Mouse (Mus musculus): ENCODE results near the gene Gng2. TPM values are rescaled to one million over a fixed set of nuclear protein-coding genes. Genes with fewer than 3 reads are reported as not detected.
"Not testable (repeated sequence)": the region's sequence is repeated elsewhere in the genome, so short reads cannot be mapped to it uniquely, and the experiment has no call there.

Gene Gng2
- total RNA-seq, 2 experiments from 2014 or later = 15.8 to 16.7 TPM

DNA sequence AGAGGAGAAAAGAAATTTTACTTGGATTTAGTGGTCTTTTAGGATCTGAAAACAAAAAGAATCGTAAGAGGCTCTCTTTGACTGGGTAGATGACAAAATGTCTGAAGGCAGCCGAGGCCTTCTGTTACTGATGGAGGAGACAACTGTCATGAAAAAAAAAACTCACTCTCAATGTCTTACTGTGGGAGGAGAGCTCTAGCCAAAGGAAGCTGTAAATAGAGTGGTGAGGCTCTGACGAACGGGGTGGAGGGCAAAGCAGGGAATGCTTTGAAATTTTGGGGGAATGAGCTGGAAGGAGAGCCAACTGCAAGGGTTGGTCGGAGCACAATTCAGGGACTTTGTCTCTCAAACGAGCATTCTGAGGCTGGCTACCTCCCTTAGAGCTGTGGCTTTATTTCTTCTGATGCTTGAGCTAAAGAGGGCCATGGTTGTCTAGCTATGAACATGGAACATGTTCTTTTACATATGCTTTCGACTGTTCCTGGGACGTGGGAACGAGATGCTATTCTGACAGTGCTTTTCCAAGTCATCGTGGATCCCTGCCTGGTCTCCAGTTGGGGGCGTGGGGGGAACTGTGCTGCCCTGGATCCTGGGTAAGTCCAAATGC lies 103.1 kb downstream of the Gng2 start:
- intact Hi-C loops (cut with DNase I) = no loop called here
- DNase-seq (ENCODE audit: low spot score) = no peak

DNA sequence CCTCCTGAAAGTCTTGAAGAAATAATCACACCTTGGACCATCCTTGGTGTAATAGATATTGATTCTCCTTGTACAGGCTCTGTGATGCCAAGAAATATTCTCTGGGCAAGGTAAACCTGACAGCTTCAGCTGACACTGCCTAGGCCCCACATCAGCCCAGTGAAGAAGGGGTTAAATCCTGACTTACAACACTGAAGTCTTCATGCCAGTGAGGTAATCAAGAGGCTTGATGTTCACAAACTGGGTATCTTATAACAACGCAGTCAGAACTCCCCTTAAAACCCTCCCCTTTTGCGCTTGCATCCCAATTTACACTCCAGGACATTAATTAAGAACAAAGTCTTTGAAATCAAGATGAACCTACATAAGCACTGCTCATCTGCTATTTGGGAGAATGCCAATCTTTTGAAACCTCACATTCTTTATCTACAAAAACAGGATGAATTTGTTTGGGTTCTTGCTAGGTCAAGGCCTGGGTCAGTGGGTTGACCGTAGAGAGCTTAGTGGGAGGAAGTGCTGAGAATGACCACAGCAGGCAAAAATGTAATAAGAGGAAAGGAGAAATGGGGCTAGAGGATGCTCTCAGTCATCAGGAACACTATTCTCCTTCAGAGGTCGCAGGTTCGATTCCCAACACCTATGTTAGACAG lies 110.0 kb downstream of the Gng2 start:
- no peak for DNase-seq (ENCODE audit: low spot score)
- intact Hi-C loops (cut with DNase I) = no loop called here

DNA sequence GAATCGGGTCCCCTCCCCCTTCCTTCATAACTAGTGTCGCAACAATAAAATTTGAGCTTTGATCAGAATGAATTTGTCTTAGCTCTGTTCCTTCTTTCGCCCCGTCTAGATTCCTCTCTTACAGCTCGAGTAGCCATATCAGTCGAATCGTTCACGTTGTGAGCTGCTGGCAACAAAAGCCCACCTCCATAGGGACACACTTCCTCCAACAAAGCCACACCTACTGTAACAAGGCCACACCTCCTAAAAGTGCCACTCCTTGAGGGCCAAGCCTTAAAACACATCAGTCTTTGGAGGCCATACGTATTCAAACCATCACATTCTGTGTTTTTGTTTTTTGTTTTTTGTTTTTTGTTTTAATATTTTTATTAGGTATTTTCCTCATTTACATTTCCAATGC lies 112.3 kb downstream of the Gng2 start:
- DNase-seq (ENCODE audit: low spot score); intact Hi-C loops (cut with DNase I): not testable (repeated sequence)

DNA sequence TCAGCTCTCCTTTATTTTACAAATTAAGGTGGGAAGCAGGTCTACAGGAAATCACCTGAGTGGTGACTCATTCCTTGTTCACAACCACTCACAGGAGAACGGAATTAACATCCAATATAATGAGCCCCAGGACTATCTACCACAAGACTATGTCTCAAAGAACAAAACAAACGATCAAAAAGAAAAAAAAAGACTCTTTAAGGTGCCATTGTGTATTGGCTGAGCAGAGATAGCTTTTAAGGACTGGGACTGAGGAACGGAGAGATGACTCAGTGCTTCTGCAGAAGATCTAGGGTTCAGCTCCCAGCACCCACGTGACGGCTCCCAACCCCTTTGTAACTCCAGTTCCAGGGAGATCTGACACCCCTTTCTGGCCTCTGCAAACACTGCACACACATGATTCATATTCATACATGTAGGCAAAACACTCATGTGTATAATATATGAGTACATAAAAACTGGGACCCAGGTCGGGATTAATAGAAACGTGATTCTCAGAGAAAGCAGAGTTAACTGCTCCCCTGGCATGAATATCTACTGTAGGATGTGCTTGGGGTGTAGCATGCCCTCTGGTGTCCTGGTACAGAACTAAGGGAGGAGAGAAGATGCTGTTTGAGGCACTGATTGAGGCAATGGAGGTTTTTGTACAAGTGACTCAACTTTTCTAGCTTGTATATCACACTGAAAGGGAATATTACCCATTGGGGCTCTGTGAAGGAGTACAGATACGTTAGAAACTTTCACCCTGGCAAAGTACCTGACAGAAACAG lies 115.9 kb downstream of the Gng2 start:
- intact Hi-C loops (cut with DNase I) = no loop called here
- DNase-seq (ENCODE audit: low spot score) = no peak

DNA sequence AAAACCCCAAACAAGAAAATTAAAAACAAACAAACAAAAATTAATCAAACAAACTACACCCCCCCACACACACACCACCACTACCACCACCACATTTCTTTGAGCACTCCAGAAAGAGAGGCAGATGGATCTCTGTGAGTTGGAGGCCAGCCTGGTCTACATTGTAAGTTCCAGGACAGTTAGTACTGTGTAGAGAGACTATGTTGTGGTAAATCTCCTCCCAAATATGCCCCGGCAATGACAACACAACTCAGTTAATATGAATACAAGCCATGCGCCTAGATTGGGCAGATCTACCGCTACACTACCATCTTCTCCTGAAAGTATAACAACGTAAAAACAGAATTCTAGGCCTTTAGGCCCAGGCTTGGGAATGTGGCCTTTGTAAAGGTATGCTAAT lies 117.1 kb downstream of the Gng2 start:
- intact Hi-C loops (cut with DNase I) = no loop called here
- no peak for DNase-seq (ENCODE audit: low spot score)

DNA sequence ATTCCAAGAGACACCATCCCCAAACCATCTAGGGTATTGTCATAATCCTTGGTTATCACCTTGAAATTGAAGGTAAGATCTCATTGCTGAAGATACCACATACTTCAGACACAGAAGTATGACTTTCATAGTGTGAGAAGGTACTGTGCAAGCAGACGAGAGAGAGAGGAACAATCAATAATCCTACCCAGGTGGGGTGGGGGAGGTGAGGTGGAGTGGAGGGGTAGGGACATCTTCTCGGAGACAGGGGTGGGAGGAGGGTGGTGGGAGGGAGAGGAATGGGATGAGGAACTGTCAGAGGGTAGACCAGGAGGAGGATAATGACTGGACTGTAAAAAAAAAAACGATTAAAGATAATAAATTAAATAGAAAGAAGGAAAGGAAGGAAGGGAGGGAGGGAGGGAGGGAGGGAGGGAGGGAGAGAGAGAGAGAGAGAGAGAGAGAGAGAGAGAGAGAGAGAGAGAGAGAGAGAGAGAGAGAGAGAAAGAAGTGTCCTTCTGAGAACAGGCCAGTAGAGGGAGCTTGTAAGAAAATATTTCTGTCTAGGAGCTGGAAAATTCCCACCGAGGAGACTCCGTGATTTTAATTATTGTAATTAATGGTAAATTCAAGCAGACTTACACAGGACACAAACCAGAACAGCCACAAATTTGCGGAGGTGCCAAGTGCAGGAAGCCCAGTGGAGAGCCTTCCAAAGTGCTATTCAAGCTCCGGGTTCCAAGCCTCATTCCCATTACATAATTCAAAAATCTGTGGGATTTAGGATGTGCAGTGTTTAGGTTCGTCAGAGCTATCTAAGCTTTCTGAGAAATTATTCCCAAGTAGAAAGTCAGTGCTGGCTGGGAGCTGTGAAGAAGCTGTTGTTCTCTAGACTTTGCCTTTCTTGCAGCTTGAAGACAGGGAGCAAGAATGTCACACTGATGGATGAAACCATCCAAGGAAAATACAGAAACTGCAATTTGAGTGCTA lies 118.3 kb downstream of the Gng2 start:
- intact Hi-C loops (cut with DNase I) = loop anchor here (2.0 to 5.0 kb wide), 2 partner anchors 118 to 208 kb away; partner anchors contain the start of gene Gng2
- DNase-seq (ENCODE audit: low spot score) = no peak

DNA sequence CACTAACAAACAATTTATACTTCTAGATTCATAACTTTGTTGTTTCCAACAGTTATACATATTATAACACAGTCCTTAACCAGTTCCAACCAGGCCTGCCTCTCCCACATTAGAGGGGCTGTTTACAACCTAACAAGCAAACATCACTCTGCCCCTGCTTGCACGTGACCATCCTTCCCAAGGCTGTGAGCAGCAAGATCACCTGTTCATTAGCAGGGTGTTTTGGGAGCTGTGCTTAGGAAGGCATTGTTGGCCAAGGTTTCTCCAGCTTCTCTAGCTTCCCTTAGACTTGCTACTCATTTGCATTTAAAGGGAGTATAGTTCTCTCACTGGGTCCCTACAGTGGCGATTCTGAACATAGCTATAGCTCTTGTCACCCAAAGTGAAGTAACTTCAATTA lies 119.1 kb downstream of the Gng2 start:
- DNase-seq (ENCODE audit: low spot score) = no peak
- intact Hi-C loops (cut with DNase I) = loop anchor here (2.0 to 5.0 kb wide), 2 partner anchors 119 to 209 kb away; partner anchors contain the start of gene Gng2

DNA sequence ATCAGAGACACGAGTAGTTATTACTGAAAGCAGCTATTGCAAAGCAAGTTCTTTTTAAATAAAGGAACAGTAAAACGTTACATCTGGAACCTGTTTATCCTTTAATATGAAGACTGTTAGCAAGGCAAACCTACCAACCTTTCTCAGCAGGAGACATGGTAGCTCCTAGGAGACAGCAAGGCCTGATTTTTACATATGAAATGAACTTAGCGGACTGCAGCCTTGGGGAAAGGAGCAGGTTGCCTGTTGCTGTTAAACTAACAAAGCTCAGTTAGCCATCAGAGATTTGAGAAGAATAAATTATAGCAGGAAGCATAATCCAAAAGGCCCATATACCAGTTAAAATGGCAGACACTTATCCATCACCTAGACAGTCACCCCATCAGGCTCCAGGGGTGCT lies 124.0 kb downstream of the Gng2 start:
- DNase-seq (ENCODE audit: low spot score) = no peak
- intact Hi-C loops (cut with DNase I) = no loop called here

DNA sequence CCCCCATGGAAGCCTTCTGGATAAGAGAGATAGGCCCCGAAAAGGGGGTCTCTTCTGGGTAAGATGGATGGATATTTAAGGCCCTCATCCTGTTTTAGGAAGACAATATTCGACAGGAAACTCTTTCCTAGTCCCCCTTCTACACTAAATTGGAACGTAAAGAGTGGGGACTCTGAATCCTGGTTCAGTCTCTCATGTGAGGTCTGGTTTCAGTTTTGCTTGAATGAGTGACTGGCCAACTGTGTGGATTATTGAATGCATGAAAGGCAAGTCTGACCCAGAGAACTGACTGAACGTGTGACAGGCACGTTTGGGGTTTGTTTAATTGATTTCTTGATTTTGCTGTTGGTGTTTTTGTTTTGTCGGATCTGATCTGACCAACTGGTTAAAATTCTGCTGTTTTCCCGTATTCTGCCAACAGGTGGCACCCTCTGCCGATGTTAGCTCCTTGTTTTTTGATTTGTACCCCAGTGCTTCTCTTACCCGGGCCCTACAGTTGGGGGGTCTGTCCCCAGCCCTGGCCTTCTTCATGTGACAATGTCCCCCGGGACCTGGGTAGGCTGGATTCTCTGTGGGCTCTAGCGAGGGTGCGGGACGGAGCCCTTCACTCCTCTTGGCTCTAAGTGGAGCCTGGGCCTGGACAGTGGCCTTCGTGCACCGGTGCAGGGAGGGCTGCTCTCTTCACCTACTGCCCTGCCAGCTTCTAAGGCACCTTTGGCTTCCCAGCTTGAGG lies 137.7 kb downstream of the Gng2 start:
- DNase-seq (ENCODE audit: low spot score) = peak; percentile 2
- intact Hi-C loops (cut with DNase I) = loop anchor here (1.0 to 5.0 kb wide), 3 partner anchors 133 to 419 kb away; no protein-coding TSS in a partner anchor

DNA sequence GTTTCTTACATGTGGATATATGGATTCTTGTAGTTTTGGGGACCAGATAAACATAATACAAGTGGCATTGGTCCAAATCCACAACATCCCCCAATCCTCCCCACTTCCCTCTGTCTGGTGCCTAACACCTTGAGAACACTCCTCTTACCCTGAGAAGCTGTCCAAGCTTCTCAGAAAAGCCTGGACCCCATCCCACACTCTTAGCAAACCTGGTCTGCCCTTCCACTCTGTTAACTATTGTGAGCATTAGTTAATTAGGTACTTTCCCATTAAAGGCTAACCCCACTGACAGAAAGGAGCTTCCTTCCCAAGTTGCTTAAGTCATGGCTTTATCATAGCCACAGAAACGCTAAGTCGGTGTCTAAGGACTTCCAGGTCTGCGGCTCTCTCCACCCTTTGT lies 141.1 kb downstream of the Gng2 start:
- DNase-seq (ENCODE audit: low spot score) = no peak
- intact Hi-C loops (cut with DNase I) = no loop called here

DNA sequence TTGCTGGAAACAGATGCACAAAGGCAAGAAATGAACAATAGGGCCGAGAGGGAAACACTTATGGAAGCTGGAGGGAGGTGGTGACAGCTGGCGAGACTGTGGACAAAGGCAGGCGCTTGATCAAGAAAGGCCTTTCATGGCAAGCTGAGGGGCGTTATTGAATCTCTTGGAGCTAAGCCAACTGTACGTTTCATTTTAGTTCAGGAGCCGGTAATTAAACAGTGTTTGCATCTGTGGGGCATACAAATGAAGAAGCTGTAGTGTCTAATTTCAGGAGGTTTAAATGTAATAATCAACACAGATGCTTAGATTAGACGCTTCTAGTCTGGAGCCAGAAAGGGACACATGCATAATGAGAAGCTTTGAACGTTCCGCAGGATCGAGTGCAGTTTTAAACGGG lies 151.9 kb downstream of the Gng2 start:
- no peak for DNase-seq (ENCODE audit: low spot score)
- intact Hi-C loops (cut with DNase I) = no loop called here

DNA sequence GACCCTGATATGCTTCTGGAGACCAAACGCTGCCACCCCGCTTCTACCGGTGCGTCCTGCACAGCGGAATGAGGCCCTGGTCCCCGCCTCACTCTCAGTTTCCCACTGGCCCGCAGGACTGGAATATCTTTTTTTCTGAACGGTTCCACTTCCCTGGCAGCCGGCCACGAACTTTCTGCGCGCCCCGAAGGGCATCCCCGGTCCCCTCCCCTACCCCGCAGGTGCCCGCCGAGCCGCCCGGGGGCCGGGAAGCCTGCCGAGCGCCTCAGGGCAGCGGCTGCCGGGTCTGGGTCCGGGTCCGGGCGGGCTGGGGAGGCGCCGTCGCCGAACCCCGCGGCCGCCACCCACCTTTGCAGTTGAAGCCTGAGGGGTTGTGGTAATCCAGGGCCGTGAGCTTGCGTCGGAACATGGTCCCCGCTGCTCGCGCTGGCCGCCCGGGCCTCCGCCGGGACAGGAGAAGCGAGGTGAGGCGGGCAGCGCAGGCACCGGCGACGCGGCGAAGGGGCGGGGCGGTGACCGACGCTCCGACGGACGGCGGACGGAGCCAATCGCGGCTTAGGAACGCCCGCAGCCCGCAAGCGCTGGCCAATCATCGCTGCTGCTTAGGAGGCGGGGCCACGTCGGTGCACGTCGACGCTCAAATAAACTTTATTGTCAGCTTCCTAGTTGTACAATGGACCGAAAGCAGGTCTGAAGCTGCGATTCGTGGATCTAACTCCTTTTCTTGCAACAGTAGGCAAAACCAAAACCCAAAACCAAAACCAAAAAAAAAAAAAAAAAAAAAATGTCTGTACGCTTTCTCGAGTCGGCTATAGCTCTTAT lies 153.9 kb downstream of the Gng2 start, which contains the start of gene Rtraf:
TSS of gene Rtraf (minus strand) at position 504 of the 822 bp plus-strand sequence.
- peak; percentile 89 for DNase-seq (ENCODE audit: low spot score)
- intact Hi-C loops (cut with DNase I) = no loop called here

Other genes starting within 250 kb of the Gng2 start
- 10 to 100 TPM; 46.4 to 53.2 TPM for gene Nid2, start 226.4 kb downstream of the Gng2 start, total RNA-seq (2021)
- gene Rtraf, start 153.8 kb downstream of the Gng2 start, total RNA-seq (2021) = 10 to 100 TPM; 65.5 to 70.4 TPM
- 1 to 10 TPM; 2.4 to 2.7 TPM for gene Saysd1, start 160.9 kb upstream of the Gng2 start, total RNA-seq (2021)
- gene Kcnk5, start 204.2 kb upstream of the Gng2 start, total RNA-seq (2021) = under 1 TPM; 0.55 to 0.56 TPM

Data from heart, postnatal 25 days (tissue).